20 mouse cellular contexts compared by ENCODE assay signal in the genomic region with DNA sequence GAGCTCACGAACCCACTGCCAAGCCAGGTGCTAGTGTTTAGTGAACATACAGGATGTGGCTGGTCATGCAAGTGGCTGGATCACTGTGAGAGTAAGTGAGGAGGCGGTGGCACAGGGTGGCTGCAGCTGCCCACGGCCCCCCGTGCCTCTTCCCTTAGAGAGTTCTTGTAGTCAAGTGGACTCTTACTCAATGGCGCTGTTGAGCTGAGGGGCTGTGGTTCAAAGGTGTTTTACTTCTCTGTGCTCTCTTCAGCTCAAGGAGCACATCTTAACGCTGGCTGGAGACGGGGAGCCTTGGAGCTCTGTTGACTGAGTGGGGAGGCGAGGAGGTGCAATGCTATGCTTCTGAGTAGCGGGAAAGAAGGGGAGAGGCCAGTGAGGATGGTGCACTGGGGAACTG. TPM values are rescaled to one million over a fixed set of nuclear protein-coding genes. Genes with fewer than 3 reads are reported as not detected.
DNase-seq lines count a peak whose midpoint lies in the region; ATAC-seq and TF ChIP-seq lines count a peak whose summit lies in the region.
"Had no signal": no experiment of that assay in that cellular context is flagged by ENCODE, and none has a peak within 500 bp of the region (broad histone marks: within the 10 kb centered on the region; RNA-seq: fewer than 3 reads in every experiment).

No protein-coding gene starts in this region.

- peak; percentile 80 to 88 for DNase-seq in lung, adult 18-20 months
- DNase-seq in lung, embryonic 14.5 days: peak; percentile 49
- peak; percentile 73 for DNase-seq in lung, postnatal 10 days
- DNase-seq in lung, postnatal 4 days: peak; percentile 68 to 85
- DNase-seq in left cerebral cortex, adult 11 months (ENCODE audit: low spot score): no peak
- DNase-seq in kidney, postnatal 14 days: no peak
- DNase-seq: adrenal gland, postnatal 14 days; cerebellum, adult 11-12 months; cerebellum, adult 9-10 months; cerebellum, postnatal 25 days; gastrocnemius, adult 2 months; gastrocnemius, postnatal 25 days; heart, postnatal 36 days had no signal

- H3K27me3 ChIP-seq in lung, embryonic 14.5 days (ENCODE audit: insufficient read depth, low read length): no peaks in the 10 kb centered on the region
- H3K27me3 ChIP-seq: CH12.LX; embryonic facial prominence, embryonic 13.5 days; forebrain, embryonic 13.5 days; heart, embryonic 13.5 days; hindbrain, embryonic 13.5 days; Patski had no signal

- H3K9me3 ChIP-seq in lung, embryonic 14.5 days (ENCODE audit: low read depth, low read length): no peaks in the 10 kb centered on the region
- H3K9me3 ChIP-seq: embryonic facial prominence, embryonic 13.5 days; forebrain, embryonic 13.5 days; heart, embryonic 13.5 days; hindbrain, embryonic 13.5 days had no signal

- no peaks in the 10 kb centered on the region for H3K4me1 ChIP-seq in lung, embryonic 14.5 days (ENCODE audit: insufficient read depth)
- H3K4me1 ChIP-seq: embryonic facial prominence, embryonic 13.5 days; forebrain, embryonic 13.5 days; heart, embryonic 13.5 days; hindbrain, embryonic 13.5 days had no signal

- ATAC-seq in lung, embryonic 14.5 days (ENCODE audit: insufficient read depth): peak; percentile 83
- ATAC-seq: activated CD4-positive, CD25-positive, alpha-beta regulatory T cell, adult 4 months; forebrain, embryonic 13.5 days; Patski had no signal

- TF ChIP-seq CTCF in lung, embryonic 14.5 days (IDR thresholded peaks at IDR 0.05; ENCODE audit: low read depth): no peak

- H3K27ac ChIP-seq in lung, embryonic 14.5 days (ENCODE audit: low read depth): no peak overlapping the region
- H3K27ac ChIP-seq: embryonic facial prominence, embryonic 13.5 days; forebrain, embryonic 13.5 days; gastrocnemius, adult 2 months; heart, embryonic 13.5 days; hindbrain, embryonic 13.5 days had no signal

- peaks cover 63% of the 10 kb centered on the region for H3K36me3 ChIP-seq in lung, embryonic 14.5 days (ENCODE audit: insufficient read depth)

- H3K4me2 ChIP-seq in lung, embryonic 14.5 days: no peak overlapping the region
- H3K4me2 ChIP-seq: embryonic facial prominence, embryonic 13.5 days; forebrain, embryonic 13.5 days; heart, embryonic 13.5 days; hindbrain, embryonic 13.5 days had no signal

- no peak overlapping the region for H3K9ac ChIP-seq in lung, embryonic 14.5 days
- H3K9ac ChIP-seq: embryonic facial prominence, embryonic 13.5 days; forebrain, embryonic 13.5 days; heart, embryonic 13.5 days; hindbrain, embryonic 13.5 days had no signal

- 69% methylated on average over 9 of the region's 9 CpGs for WGBS in lung, embryonic 14.5 days

- no peak overlapping the region for H3K4me3 ChIP-seq in lung, embryonic 14.5 days (ENCODE audit: low read depth, low read length)
- H3K4me3 ChIP-seq: embryonic facial prominence, embryonic 13.5 days; forebrain, embryonic 13.5 days; gastrocnemius, adult 2 months; heart, embryonic 13.5 days; hindbrain, embryonic 13.5 days had no signal

RNA-seq across cellular contexts. Expression of a gene that starts 11.6 kb away (rescaled TPM):
- polyA plus RNA-seq in lung, embryonic 14.5 days (2014; fragmentation: Nextera tagmentation; extraction: Ambion mirVana): 12.0 and 13.5 TPM in 2 replicates

RNA-seq across cellular contexts. Expression of a gene that starts 16.1 kb away (rescaled TPM):
- 63.4 and 66.3 TPM in 2 replicates for polyA plus RNA-seq in lung, embryonic 14.5 days (2014; fragmentation: Nextera tagmentation; extraction: Ambion mirVana)

RNA-seq across cellular contexts. Expression of a gene that starts 18.3 kb away (rescaled TPM):
- polyA plus RNA-seq in lung, embryonic 14.5 days (2014; fragmentation: Nextera tagmentation; extraction: Ambion mirVana): 102 and 106 TPM in 2 replicates

Comparison
In these comparisons a context has a peak if more than half of its experiments do, and no peak if none do; other contexts are left out.
1. DNase-seq: peak in lung, adult 18-20 months (2 of 2), lung, embryonic 14.5 days (single experiment), lung, postnatal 10 days (single experiment) and lung, postnatal 4 days (2 of 2); none in left cerebral cortex, adult 11 months (single experiment) and kidney, postnatal 14 days (single experiment).